In the genomic region with DNA sequence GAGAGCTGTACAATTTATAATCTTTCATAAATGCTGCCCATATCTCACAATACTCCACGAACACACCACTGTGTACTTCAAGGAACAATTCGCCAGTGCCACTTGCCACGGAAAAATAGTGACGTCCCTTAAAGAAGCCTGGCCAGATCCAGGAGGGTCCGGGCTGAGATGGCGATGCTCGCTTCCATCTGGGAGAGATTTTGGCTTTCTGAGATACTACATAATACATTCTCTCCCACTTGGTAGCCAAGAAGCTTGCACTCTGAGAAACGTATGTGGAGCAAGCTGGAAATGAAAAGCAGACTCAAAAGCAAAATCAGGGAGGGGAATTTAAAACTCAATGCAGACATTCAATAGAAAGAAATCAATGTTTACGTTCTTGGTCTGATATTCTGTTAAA, we compare ENCODE assay signal across 15 mouse cellular contexts.
DNase-seq lines count a peak whose midpoint lies in the region; ATAC-seq and TF ChIP-seq lines count a peak whose summit lies in the region.
"Had no signal": no experiment of that assay in that cellular context is flagged by ENCODE, and none has a peak within 500 bp of the region (broad histone marks: within the 10 kb centered on the region; RNA-seq: fewer than 3 reads in every experiment).

No protein-coding gene starts in this region.

- H3K9me3 ChIP-seq in embryonic facial prominence, embryonic 11.5 days (replicated peaks; ENCODE audit: control insufficient read depth, low read length) = no peaks in the 10 kb centered on the region
- H3K9me3 ChIP-seq in embryonic facial prominence, embryonic 10.5 days = no peaks in the 10 kb centered on the region
- H3K9me3 ChIP-seq in lung, embryonic 16.5 days (ENCODE audit: control insufficient read depth, low read length) = no peaks in the 10 kb centered on the region
- H3K9me3 ChIP-seq in stomach, postnatal 0 days (ENCODE audit: control insufficient read depth, low read length) = no peaks in the 10 kb centered on the region
- H3K9me3 ChIP-seq: heart, embryonic 15.5 days; hindbrain, embryonic 15.5 days had no signal

- H3K4me1 ChIP-seq in embryonic facial prominence, embryonic 11.5 days (ENCODE audit: control insufficient read depth, insufficient read depth, low read length) = no peaks in the 10 kb centered on the region
- peaks cover 28% of the 10 kb centered on the region for H3K4me1 ChIP-seq in embryonic facial prominence, embryonic 10.5 days
- peaks cover 32% of the 10 kb centered on the region for H3K4me1 ChIP-seq in kidney, adult 2 months (ENCODE audit: control insufficient read depth, insufficient read depth, low read length)
- peaks cover 27% of the 10 kb centered on the region for H3K4me1 ChIP-seq in lung, embryonic 16.5 days (replicated peaks; ENCODE audit: control insufficient read depth, insufficient read depth, low read length)
- H3K4me1 ChIP-seq in stomach, postnatal 0 days (replicated peaks; ENCODE audit: control insufficient read depth, insufficient read depth) = no peaks in the 10 kb centered on the region; the same call in 1 of the 2 replicates

- H3K27me3 ChIP-seq in embryonic facial prominence, embryonic 11.5 days (ENCODE audit: control insufficient read depth, insufficient read depth, low read length) = no peaks in the 10 kb centered on the region
- no peaks in the 10 kb centered on the region for H3K27me3 ChIP-seq in embryonic facial prominence, embryonic 10.5 days (replicated peaks; ENCODE audit: low read depth, poor library complexity, severe bottlenecking)
- no peaks in the 10 kb centered on the region for H3K27me3 ChIP-seq in kidney, adult 2 months (replicated peaks; ENCODE audit: control insufficient read depth, insufficient read depth, low read length)
- H3K27me3 ChIP-seq in lung, embryonic 16.5 days (ENCODE audit: control insufficient read depth, insufficient read depth, low read depth, low read length) = no peaks in the 10 kb centered on the region
- no peaks in the 10 kb centered on the region for H3K27me3 ChIP-seq in stomach, postnatal 0 days (ENCODE audit: control insufficient read depth, insufficient read depth, low read length)
- H3K27me3 ChIP-seq: heart, embryonic 15.5 days; hindbrain, embryonic 15.5 days had no signal

- no peak for TF ChIP-seq CTCF in kidney, adult 2 months (conservative IDR thresholded peaks at IDR 0.05; ENCODE audit: insufficient read depth, insufficient read length, low read depth, low read length)
- no peak for TF ChIP-seq CTCF in stomach, postnatal 0 days (IDR thresholded peaks at IDR 0.05; ENCODE audit: low read depth)

- no peak overlapping the region for H3K4me2 ChIP-seq in embryonic facial prominence, embryonic 11.5 days (ENCODE audit: low read depth, low read length)
- no peak overlapping the region for H3K4me2 ChIP-seq in lung, embryonic 16.5 days (ENCODE audit: low read depth, low read length)
- no peak overlapping the region for H3K4me2 ChIP-seq in stomach, postnatal 0 days (replicated peaks; ENCODE audit: low read depth)
- H3K4me2 ChIP-seq: heart, embryonic 15.5 days; hindbrain, embryonic 15.5 days; midbrain, embryonic 11.5 days had no signal

- H3K9ac ChIP-seq in embryonic facial prominence, embryonic 11.5 days (replicated peaks; ENCODE audit: low read length) = no peak overlapping the region
- no peak overlapping the region for H3K9ac ChIP-seq in lung, embryonic 16.5 days (ENCODE audit: low read length)
- no peak overlapping the region for H3K9ac ChIP-seq in stomach, postnatal 0 days (ENCODE audit: low read length)
- H3K9ac ChIP-seq: heart, embryonic 15.5 days; hindbrain, embryonic 15.5 days had no signal

- no peak overlapping the region for H3K4me3 ChIP-seq in embryonic facial prominence, embryonic 11.5 days (ENCODE audit: low read depth, low read length)
- no peak overlapping the region for H3K4me3 ChIP-seq in embryonic facial prominence, embryonic 10.5 days
- H3K4me3 ChIP-seq in kidney, adult 2 months (ENCODE audit: insufficient read depth, low read depth, low read length) = no peak overlapping the region
- H3K4me3 ChIP-seq in lung, embryonic 16.5 days (ENCODE audit: low read length) = no peak overlapping the region
- H3K4me3 ChIP-seq in stomach, postnatal 0 days (ENCODE audit: low read depth, low read length) = no peak overlapping the region
- H3K4me3 ChIP-seq: heart, embryonic 15.5 days; hindbrain, embryonic 15.5 days had no signal

- no peak for TF ChIP-seq POLR2A in kidney, adult 2 months (IDR thresholded peaks at IDR 0.05; ENCODE audit: low read depth, low read length)

- peak; percentile 52 for DNase-seq in embryonic facial prominence, embryonic 11.5 days (ENCODE audit: low spot score)
- DNase-seq in embryonic facial prominence, embryonic 10.5 days (ENCODE audit: low spot score) = no peak
- no peak for DNase-seq in kidney, adult 2 months
- no peak for DNase-seq in kidney, postnatal 10 days
- no peak for DNase-seq in lung, adult 18-20 months
- no peak for DNase-seq in stomach, postnatal 0 days (ENCODE audit: low spot score)
- no peak for DNase-seq in B cell, adult 2 months
- DNase-seq: adrenal gland, adult 2 months; cerebellum, postnatal 36 days; lung, postnatal 10 days; right cerebral cortex, postnatal 4 days had no signal

- WGBS in embryonic facial prominence, embryonic 11.5 days = 62% methylated on average over 9 of the region's 9 CpGs
- WGBS in embryonic facial prominence, embryonic 10.5 days = 68% methylated on average over 9 of the region's 9 CpGs
- WGBS in kidney, adult 2 months = 76% methylated on average over 9 of the region's 9 CpGs
- WGBS in lung, embryonic 16.5 days = 43% methylated on average over 9 of the region's 9 CpGs
- 46% methylated on average over 9 of the region's 9 CpGs for WGBS in stomach, postnatal 0 days

- no peaks in the 10 kb centered on the region for H3K36me3 ChIP-seq in embryonic facial prominence, embryonic 11.5 days (replicated peaks; ENCODE audit: control insufficient read depth, insufficient read depth, low read depth, low read length)
- no peaks in the 10 kb centered on the region for H3K36me3 ChIP-seq in embryonic facial prominence, embryonic 10.5 days (replicated peaks)
- H3K36me3 ChIP-seq in kidney, adult 2 months (ENCODE audit: control insufficient read depth, insufficient read depth, low read length) = no peaks in the 10 kb centered on the region
- no peaks in the 10 kb centered on the region for H3K36me3 ChIP-seq in lung, embryonic 16.5 days (ENCODE audit: control insufficient read depth, insufficient read depth, low read length)
- no peaks in the 10 kb centered on the region for H3K36me3 ChIP-seq in stomach, postnatal 0 days (ENCODE audit: control insufficient read depth, insufficient read depth, low read length)
- H3K36me3 ChIP-seq: heart, embryonic 15.5 days; hindbrain, embryonic 15.5 days had no signal

- TF ChIP-seq EP300 in stomach, postnatal 0 days (optimal IDR thresholded peaks at IDR 0.05) = no peak

- no peak overlapping the region for H3K27ac ChIP-seq in embryonic facial prominence, embryonic 11.5 days (replicated peaks; ENCODE audit: low read depth, low read length)
- H3K27ac ChIP-seq in embryonic facial prominence, embryonic 10.5 days (replicated peaks) = no peak overlapping the region
- H3K27ac ChIP-seq in kidney, adult 2 months (ENCODE audit: insufficient read depth, low read depth, low read length) = peak overlapping the region; percentile 83
- peak overlapping the region; percentile 89 for H3K27ac ChIP-seq in lung, embryonic 16.5 days (ENCODE audit: low read length)
- H3K27ac ChIP-seq in stomach, postnatal 0 days (replicated peaks) = peak overlapping the region; percentile 25; the same call in 1 of the 2 replicates
- H3K27ac ChIP-seq: hindbrain, embryonic 15.5 days had no signal

- ATAC-seq in embryonic facial prominence, embryonic 11.5 days (replicated peaks; ENCODE audit: insufficient number of reproducible peaks, low FRiP score, low TSS enrichment, low read depth) = no peak
- ATAC-seq in lung, embryonic 16.5 days (ENCODE audit: low read depth) = peak; percentile 32
- no peak for ATAC-seq in stomach, postnatal 0 days (ENCODE audit: low FRiP score, low TSS enrichment)

Comparison
In these comparisons a context has a peak if more than half of its experiments do, and no peak if none do; other contexts are left out.
1. H3K27ac ChIP-seq: peak in kidney, adult 2 months (single experiment), lung, embryonic 16.5 days (single experiment) and stomach, postnatal 0 days (single experiment); none in embryonic facial prominence, embryonic 11.5 days (single experiment) and embryonic facial prominence, embryonic 10.5 days (single experiment).